Mouse (Mus musculus): ENCODE measurements around the gene Gabbr2.

DNA sequence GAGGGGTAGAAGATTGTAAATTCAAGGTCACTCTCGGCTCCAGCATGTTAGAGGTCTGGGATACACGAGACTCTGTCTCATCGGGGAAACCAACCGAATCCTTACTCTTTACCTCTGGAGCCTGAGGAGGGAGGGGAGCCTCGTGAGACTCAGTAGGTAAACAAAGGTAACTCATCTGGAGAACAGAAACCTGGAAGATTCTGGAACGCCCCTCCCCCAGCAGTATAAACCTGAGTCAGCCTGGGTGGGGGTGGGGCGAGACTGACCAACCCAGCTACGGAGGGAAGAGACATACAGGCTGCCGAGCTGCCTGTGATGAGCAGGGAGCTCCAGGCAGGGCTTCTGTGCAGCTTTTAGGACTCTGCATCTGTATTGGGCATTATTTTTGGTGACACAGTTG, 362.8 kb downstream of the Gabbr2 start:
- TF ChIP-seq GATA1 (IDR thresholded peaks at IDR 0.05; ENCODE audit: low read length) (no peak), TAL1 (IDR thresholded peaks at IDR 0.05; ENCODE audit: low read length) (no peak)

Measured in erythroblast, embryonic 14.5 days (primary cell).